Mouse (Mus musculus) heart, postnatal 0 days (tissue): ENCODE data around the gene Mvb12b.

ENCODE experiments used
- CTCF ChIP-seq: IDR thresholded peaks from 2 replicates; pipeline ENCODE4 v1.5.1; 2016; ENCODE audit warnings: antibody characterized with exemption, control low read depth, low read depth
- EP300 ChIP-seq: IDR thresholded peaks from 2 replicates; pipeline ENCODE4 v1.6.1; 2016; ENCODE audit warnings: antibody characterized with exemption, low read depth

DNA sequence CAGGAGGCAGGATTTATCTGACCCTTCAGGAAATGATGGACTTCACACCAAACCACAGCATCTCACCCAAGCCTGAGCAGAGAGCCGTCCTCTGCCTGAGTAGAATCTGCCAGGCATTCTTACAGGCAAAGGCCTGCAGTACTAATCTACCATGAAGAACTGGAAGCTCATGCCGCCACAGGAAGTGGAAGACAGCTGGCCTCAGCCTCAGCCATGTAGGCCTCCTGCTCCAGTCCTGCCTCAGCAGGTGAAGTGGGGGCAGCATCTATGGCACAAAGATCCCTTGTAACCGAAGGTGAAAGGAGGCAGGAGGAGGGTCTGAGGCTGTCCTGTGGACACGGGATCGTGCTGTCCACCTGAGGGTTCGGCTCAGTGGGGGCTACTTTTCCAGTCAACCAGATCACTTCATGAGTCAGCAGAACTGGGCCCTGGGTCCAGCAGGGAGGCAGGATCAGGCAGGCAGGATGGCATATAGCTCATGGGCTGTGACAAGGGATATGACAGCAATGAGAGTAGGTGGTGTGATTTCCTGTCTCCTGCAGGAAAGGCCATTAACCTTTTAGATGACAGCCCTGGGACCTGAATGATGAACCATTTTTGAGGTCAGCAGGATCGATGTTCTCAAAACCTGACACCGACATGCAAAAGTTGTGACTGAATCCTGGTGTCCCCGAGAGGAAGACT, 69.9 kb downstream of the Mvb12b start:
- TF ChIP-seq CTCF, result no peak
- no peak for TF ChIP-seq EP300
